Mouse (Mus musculus): Measurements from ENCODE around the gene 9030612E09Rik.

DNA sequence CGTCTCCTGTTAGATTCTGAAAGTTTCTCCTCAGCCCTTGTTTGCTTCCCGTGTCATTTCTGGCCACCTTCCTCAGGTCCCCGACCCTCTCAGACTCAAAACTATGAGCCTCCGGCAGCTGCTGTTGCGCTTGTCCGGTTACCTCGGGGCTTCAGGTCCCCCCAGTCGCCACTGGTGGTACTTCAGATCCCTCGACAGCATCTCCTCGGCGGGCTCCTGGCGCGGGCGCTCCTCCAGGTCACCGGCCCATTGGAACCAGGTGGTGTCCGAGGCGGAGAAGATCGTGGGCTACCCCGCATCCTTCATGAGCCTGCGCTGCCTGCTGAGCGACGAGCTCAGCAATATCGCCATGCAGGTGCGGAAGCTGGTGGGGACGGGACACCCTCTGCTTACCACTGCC, 47.2 kb downstream of the 9030612E09Rik start:
- TF ChIP-seq CTCF (IDR thresholded peaks at IDR 0.05; ENCODE audit: low read depth) (no peak), EP300 (IDR thresholded peaks at IDR 0.05; ENCODE audit: low read depth) (no peak)
